Mouse (Mus musculus) kidney, adult 2 months (tissue): ENCODE data around the gene Gpat3. TPM values are rescaled to one million over a fixed set of nuclear protein-coding genes. Genes with fewer than 3 reads are reported as not detected.

Experiments
- DNase-seq: peaks from one replicate; pipeline ENCODE4 v3.0.0; 2021
- H3K27ac ChIP-seq: fragments of 200-500 bp; 2 replicates; pipeline ENCODE4 v1.5.1; 2012; ENCODE audit warnings: low read depth, low read length, control low read depth, inconsistent platforms; ENCODE audit not compliant: insufficient read depth
- H3K27me3 ChIP-seq: fragments of 200-500 bp; replicated peaks from 2 replicates; pipeline ENCODE4 v1.6.1; 2012; ENCODE audit warnings: mild to moderate bottlenecking, moderate library complexity, low read length, inconsistent platforms; ENCODE audit not compliant: control insufficient read depth, insufficient read depth
- H3K36me3 ChIP-seq: fragments of 200-500 bp; 2 replicates; pipeline ENCODE4 v1.6.1; 2012; ENCODE audit warnings: mild to moderate bottlenecking, moderate library complexity, low read length, inconsistent platforms; ENCODE audit not compliant: control insufficient read depth, insufficient read depth
- H3K4me1 ChIP-seq: fragments of 200-500 bp; 2 replicates; pipeline ENCODE4 v1.6.1; 2011; ENCODE audit warnings: low read length; ENCODE audit not compliant: control insufficient read depth, insufficient read depth
- H3K4me3 ChIP-seq: fragments of 200-500 bp; 2 replicates; pipeline ENCODE4 v1.5.1; 2011; ENCODE audit warnings: mild to moderate bottlenecking, low read depth, low read length, control low read depth; ENCODE audit not compliant: insufficient read depth
- CTCF ChIP-seq: fragments of 200-500 bp; conservative IDR thresholded peaks from 2 replicates; pipeline ENCODE4 v1.5.1; 2011; ENCODE audit warnings: low read depth, mild to moderate bottlenecking, control low read depth, low read length, moderate library complexity, mixed read lengths; ENCODE audit not compliant: insufficient read depth, insufficient read length
- POLR2A ChIP-seq: fragments of 200-500 bp; IDR thresholded peaks from one replicate; pipeline ENCODE4 v1.6.1; 2011; ENCODE audit warnings: low read depth, low read length, control low read depth
- WGBS: fragments of 180-500 bp; shearing (Covaris S2); methylation state at CpG from one replicate; pipeline ENCODE4 v1.1.7; 2018; 5-methylcytosine and 5-hydroxymethylcytosine counted together
- polyA plus RNA-seq: library from polyadenylated mRNA; depleted of rRNA; stranded (reverse); fragments of >200 nt; gene quantifications from 2 replicates; pipeline ENCODE4 v1.2.3, GENCODE M21; 2012

The Gpat3 gene
- polyA plus RNA-seq, 1 experiment: 10.0 TPM

- no peak for DNase-seq
- H3K36me3 ChIP-seq: no peaks in the 10 kb centered on the region
Observed at GRCm38 (mm10) chr5:100861140-100861539, 15.6 kb downstream of the Gpat3 start.

GRCm38 (mm10) chr5:100861811-100862210 lies 16.3 kb downstream of the Gpat3 start:
- H3K4me3 ChIP-seq: no peak overlapping the region
- peaks cover 4% of the 10 kb centered on the region; the same call in 1 of the 2 replicates for H3K4me1 ChIP-seq
- no peak for DNase-seq
- H3K36me3 ChIP-seq: no peaks in the 10 kb centered on the region
- 84% methylated on average over 7 of the region's 7 CpGs for WGBS
- no peak for TF ChIP-seq POLR2A
- TF ChIP-seq CTCF: no peak
- H3K27me3 ChIP-seq: no peaks in the 10 kb centered on the region
- no peak overlapping the region for H3K27ac ChIP-seq

More at GRCm38 (mm10) chr5:100861140-100861539, 15.6 kb downstream of the Gpat3 start:
- H3K4me1 ChIP-seq: peaks cover 4% of the 10 kb centered on the region; the same call in 1 of the 2 replicates
- H3K27me3 ChIP-seq: no peaks in the 10 kb centered on the region
- no peak overlapping the region for H3K4me3 ChIP-seq
- H3K27ac ChIP-seq: no peak overlapping the region
- 53% methylated on average over 4 of the region's 4 CpGs for WGBS
- TF ChIP-seq POLR2A (no peak), CTCF (no peak)

- no peak for DNase-seq
- Histone ChIP-seq H3K4me1 (peaks cover 4% of the 10 kb centered on the region; the same call in 1 of the 2 replicates), H3K36me3 (no peaks in the 10 kb centered on the region), H3K27me3 (no peaks in the 10 kb centered on the region), H3K27ac (no peak overlapping the region), H3K4me3 (no peak overlapping the region)
- no peak for TF ChIP-seq POLR2A
- TF ChIP-seq CTCF: no peak
- WGBS: 94% methylated on average over 2 of the region's 2 CpGs
Observed at GRCm38 (mm10) chr5:100863091-100863490, 17.6 kb downstream of the Gpat3 start.

GRCm38 (mm10) chr5:100864438-100864837 lies 18.9 kb downstream of the Gpat3 start:
- WGBS: 57% methylated on average over 6 of the region's 6 CpGs
- Histone ChIP-seq H3K4me1 (peaks cover 4% of the 10 kb centered on the region; the same call in 1 of the 2 replicates), H3K4me3 (no peak overlapping the region), H3K27me3 (no peaks in the 10 kb centered on the region), H3K36me3 (no peaks in the 10 kb centered on the region), H3K27ac (no peak overlapping the region)
- TF ChIP-seq POLR2A (no peak), CTCF (no peak)
- peak; percentile 61 for DNase-seq

GRCm38 (mm10) chr5:100866183-100866582 lies 20.7 kb downstream of the Gpat3 start:
- Histone ChIP-seq H3K27me3 (no peaks in the 10 kb centered on the region), H3K4me3 (no peak overlapping the region), H3K4me1 (peaks cover 4% of the 10 kb centered on the region; the same call in 1 of the 2 replicates), H3K27ac (no peak overlapping the region), H3K36me3 (no peaks in the 10 kb centered on the region)
- peak; percentile 47 for DNase-seq
- TF ChIP-seq CTCF (no peak), POLR2A (no peak)
- 30% methylated on average over 2 of the region's 2 CpGs for WGBS

- H3K27me3 ChIP-seq: no peaks in the 10 kb centered on the region
- no peak overlapping the region for H3K4me3 ChIP-seq
- WGBS: 60% methylated on average over 4 of the region's 4 CpGs
- peaks cover 4% of the 10 kb centered on the region; the same call in 1 of the 2 replicates for H3K4me1 ChIP-seq
- no peak for DNase-seq
- TF ChIP-seq CTCF (no peak), POLR2A (no peak)
- no peak overlapping the region for H3K27ac ChIP-seq
- no peaks in the 10 kb centered on the region for H3K36me3 ChIP-seq
Observed at GRCm38 (mm10) chr5:100869197-100869895, 23.8 kb downstream of the Gpat3 start.

GRCm38 (mm10) chr5:100871987-100872386 lies 26.5 kb downstream of the Gpat3 start:
- WGBS: 63% methylated on average over 8 of the region's 8 CpGs
- Histone ChIP-seq H3K4me1 (peaks cover 2% of the 10 kb centered on the region; the same call in 1 of the 2 replicates), H3K36me3 (no peaks in the 10 kb centered on the region), H3K27me3 (no peaks in the 10 kb centered on the region), H3K27ac (no peak overlapping the region), H3K4me3 (no peak overlapping the region)
- peak; percentile 40; the same call in 1 of the 2 replicates for TF ChIP-seq CTCF
- no peak for TF ChIP-seq POLR2A
- DNase-seq: peak; percentile 50
